Mouse (Mus musculus): Measurements from ENCODE around the gene Zfp462.

Gene Zfp462

GRCm38 (mm10) chr4:54979771-54980472 is 35.1 kb downstream of the Zfp462 start:
- in situ Hi-C loops (cut with MboI; ENCODE audit: low pct_unique_long_range_greater_than_20kb in 1 of 2, low sequenced_read_pairs in 2 of 2, unreplicated experiment in 1 of 2): no loop called here

DNA sequence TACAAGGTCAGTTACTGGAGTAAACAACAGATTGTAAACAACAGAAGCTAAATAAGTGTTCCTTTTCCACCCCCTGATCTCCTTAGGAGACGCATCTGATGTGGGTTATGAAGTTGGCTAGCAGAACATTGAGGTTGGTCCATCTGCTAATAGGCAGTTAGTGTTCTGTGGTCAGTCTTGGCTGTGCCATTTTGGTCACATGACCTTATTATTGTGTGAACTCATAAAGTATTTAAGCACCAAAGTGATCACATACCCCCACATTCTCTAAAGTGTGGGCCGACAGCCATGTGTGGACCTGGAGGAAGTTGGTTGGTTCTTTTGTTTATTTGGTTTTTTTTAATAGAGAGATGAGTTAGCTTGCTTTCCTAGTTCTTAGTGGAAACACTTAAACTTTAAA is 39.7 kb downstream of the Zfp462 start:
- in situ Hi-C loops (cut with MboI; ENCODE audit: low pct_unique_long_range_greater_than_20kb in 1 of 2, low sequenced_read_pairs in 2 of 2, unreplicated experiment in 1 of 2): no loop called here

- in situ Hi-C loops (cut with MboI; ENCODE audit: low pct_unique_long_range_greater_than_20kb in 1 of 2, low sequenced_read_pairs in 2 of 2, unreplicated experiment in 1 of 2): no loop called here
These were observed 41.8 kb downstream of the Zfp462 start for GRCm38 (mm10) chr4:54986671-54987070.

DNA sequence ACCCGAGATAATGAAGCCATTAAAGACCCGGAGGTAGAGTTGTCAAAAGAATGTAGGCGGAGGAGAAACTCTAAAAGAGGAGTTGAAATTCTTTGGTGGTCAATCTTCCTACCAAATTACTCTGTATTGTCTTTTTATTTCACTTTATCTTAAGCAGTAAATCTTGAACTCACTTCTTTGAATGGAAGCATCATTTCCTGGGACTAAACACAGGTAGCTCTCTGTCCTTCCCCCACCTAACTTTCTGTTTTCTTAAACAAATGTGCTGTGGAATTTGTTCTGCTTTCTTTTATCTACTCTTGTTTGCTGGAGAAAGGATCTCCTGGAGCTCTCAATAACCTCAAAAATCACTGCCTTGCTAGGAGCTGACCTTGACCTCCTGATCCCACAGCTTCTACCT is 42.4 kb downstream of the Zfp462 start:
- in situ Hi-C loops (cut with MboI; ENCODE audit: low pct_unique_long_range_greater_than_20kb in 1 of 2, low sequenced_read_pairs in 2 of 2, unreplicated experiment in 1 of 2): no loop called here

DNA sequence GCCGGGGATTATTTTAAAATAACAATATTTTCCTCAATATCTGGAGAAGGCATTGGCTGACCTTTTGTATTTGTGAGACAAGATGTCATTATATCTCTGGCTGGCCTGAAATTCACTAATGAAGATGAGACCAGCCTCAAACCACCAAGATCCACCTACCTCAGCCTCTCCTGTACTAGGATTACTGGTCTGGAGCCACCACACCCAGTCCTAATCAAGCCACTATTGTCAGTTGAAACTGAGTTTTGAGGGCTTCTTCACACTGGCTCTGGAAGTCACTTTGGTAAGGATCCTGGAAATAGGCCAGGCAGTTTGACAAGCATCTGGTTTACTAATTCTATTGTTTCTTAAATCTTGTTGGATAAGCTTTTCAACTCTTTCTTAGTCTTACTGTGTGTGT is 43.1 kb downstream of the Zfp462 start:
- in situ Hi-C loops (cut with MboI; ENCODE audit: low pct_unique_long_range_greater_than_20kb in 1 of 2, low sequenced_read_pairs in 2 of 2, unreplicated experiment in 1 of 2): no loop called here

- in situ Hi-C loops (cut with MboI; ENCODE audit: low pct_unique_long_range_greater_than_20kb in 1 of 2, low sequenced_read_pairs in 2 of 2, unreplicated experiment in 1 of 2): loop anchor here in 1 of 2 experiments (10.0 kb wide), 1 partner anchor 143 kb away; no protein-coding TSS in a partner anchor
These were observed 47.1 kb downstream of the Zfp462 start for GRCm38 (mm10) chr4:54991973-54992372.

DNA sequence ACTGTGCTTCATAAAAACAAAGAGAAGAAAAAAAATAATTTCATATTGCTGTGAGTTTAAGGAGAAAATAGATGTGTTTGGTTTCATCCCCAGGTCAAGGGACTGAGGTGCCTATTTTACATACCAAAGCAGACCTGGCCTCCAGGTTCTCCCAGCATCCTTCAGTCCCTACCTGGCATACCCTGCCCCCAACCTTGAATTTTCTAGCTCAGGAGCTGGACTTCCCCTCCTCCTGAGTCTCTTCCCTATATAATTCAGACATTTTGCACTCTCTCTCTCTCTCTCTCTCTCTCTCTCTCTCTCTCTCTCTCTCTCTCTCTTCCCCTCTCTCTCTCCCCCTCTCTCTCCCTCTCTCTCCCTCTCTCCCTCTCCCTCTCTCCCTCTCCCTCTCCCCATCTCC is 48.2 kb downstream of the Zfp462 start:
- in situ Hi-C loops (cut with MboI; ENCODE audit: low pct_unique_long_range_greater_than_20kb in 1 of 2, low sequenced_read_pairs in 2 of 2, unreplicated experiment in 1 of 2): loop anchor here in 1 of 2 experiments (10.0 kb wide), 1 partner anchor 142 kb away; no protein-coding TSS in a partner anchor

GRCm38 (mm10) chr4:54995258-54995657 is 50.4 kb downstream of the Zfp462 start:
- in situ Hi-C loops (cut with MboI; ENCODE audit: low pct_unique_long_range_greater_than_20kb in 1 of 2, low sequenced_read_pairs in 2 of 2, unreplicated experiment in 1 of 2): loop anchor here in 1 of 2 experiments (10.0 kb wide), 1 partner anchor 140 kb away; no protein-coding TSS in a partner anchor

GRCm38 (mm10) chr4:54996064-54996463 is 51.2 kb downstream of the Zfp462 start:
- in situ Hi-C loops (cut with MboI; ENCODE audit: low pct_unique_long_range_greater_than_20kb in 1 of 2, low sequenced_read_pairs in 2 of 2, unreplicated experiment in 1 of 2): loop anchor here in 1 of 2 experiments (10.0 kb wide), 1 partner anchor 139 kb away; no protein-coding TSS in a partner anchor

DNA sequence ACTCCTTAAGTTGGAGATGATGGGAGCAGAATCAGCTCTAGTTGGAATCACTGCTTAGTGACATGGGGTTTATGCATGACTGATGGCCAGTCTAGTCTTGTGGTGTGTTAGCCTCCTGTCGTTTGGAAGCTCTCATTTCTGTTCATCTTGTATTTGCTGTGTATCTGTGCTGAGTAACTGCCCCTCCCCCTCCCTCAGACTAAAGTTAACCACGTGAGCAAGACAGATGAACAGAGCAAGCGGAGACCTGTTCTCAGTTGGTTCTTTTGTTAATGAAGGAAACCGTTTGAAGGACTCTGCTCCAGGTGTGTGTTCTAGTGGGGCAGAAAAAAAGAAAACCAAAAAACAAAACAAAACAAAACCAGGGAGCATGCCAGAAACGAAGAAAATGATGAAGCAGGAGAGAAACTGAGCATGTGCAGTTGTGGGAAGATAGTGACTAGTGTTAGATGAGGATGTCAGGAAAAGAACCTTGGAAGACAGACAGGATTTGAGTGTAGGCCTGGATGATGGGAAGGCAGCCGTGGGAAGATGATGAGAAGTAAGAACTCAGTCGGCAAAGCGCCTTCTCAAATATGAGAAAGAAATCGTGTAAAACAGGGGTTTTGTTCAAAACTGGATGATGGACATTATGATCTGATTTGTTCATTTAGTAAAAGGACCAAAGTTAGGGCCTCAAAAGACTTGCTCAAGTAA is 53.4 kb downstream of the Zfp462 start:
- in situ Hi-C loops (cut with MboI; ENCODE audit: low pct_unique_long_range_greater_than_20kb in 1 of 2, low sequenced_read_pairs in 2 of 2, unreplicated experiment in 1 of 2): loop anchor here in 1 of 2 experiments (10.0 kb wide), 1 partner anchor 137 kb away; no protein-coding TSS in a partner anchor

- in situ Hi-C loops (cut with MboI; ENCODE audit: low pct_unique_long_range_greater_than_20kb in 1 of 2, low sequenced_read_pairs in 2 of 2, unreplicated experiment in 1 of 2): loop anchor here in 1 of 2 experiments (10.0 kb wide), 1 partner anchor 135 kb away; no protein-coding TSS in a partner anchor
These were observed 54.7 kb downstream of the Zfp462 start for GRCm38 (mm10) chr4:54999556-54999955.

GRCm38 (mm10) chr4:55001386-55001785 is 56.5 kb downstream of the Zfp462 start:
- in situ Hi-C loops (cut with MboI; ENCODE audit: low pct_unique_long_range_greater_than_20kb in 1 of 2, low sequenced_read_pairs in 2 of 2, unreplicated experiment in 1 of 2): no loop called here

- in situ Hi-C loops (cut with MboI; ENCODE audit: low pct_unique_long_range_greater_than_20kb in 1 of 2, low sequenced_read_pairs in 2 of 2, unreplicated experiment in 1 of 2): no loop called here
These were observed 58.3 kb downstream of the Zfp462 start for GRCm38 (mm10) chr4:55003128-55003527.

DNA sequence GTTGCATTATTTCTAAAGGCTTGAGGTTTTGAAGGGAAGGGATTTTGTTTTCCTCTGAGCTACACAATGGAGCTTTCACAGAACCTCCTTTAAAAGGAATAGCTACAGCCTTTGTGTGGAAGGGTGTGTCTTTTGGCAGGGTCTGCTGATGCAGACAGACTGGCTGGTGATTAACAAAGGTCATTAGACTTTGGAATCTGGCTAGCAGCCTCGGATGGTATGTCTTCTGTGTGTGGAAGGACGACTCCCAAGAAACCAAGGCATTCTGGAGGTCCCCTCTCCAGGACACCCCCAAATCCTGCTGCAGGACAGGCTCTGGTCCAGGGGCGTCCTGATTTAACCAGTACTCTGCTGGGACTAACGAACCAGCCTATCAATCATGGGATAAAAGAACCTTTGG is 60.2 kb downstream of the Zfp462 start:
- in situ Hi-C loops (cut with MboI; ENCODE audit: low pct_unique_long_range_greater_than_20kb in 1 of 2, low sequenced_read_pairs in 2 of 2, unreplicated experiment in 1 of 2): no loop called here

- in situ Hi-C loops (cut with MboI; ENCODE audit: low pct_unique_long_range_greater_than_20kb in 1 of 2, low sequenced_read_pairs in 2 of 2, unreplicated experiment in 1 of 2): no loop called here
These were observed 60.7 kb downstream of the Zfp462 start for GRCm38 (mm10) chr4:55005521-55005969.

- in situ Hi-C loops (cut with MboI; ENCODE audit: low pct_unique_long_range_greater_than_20kb in 1 of 2, low sequenced_read_pairs in 2 of 2, unreplicated experiment in 1 of 2): no loop called here
These were observed 61.2 kb downstream of the Zfp462 start for GRCm38 (mm10) chr4:55006024-55006423.

DNA sequence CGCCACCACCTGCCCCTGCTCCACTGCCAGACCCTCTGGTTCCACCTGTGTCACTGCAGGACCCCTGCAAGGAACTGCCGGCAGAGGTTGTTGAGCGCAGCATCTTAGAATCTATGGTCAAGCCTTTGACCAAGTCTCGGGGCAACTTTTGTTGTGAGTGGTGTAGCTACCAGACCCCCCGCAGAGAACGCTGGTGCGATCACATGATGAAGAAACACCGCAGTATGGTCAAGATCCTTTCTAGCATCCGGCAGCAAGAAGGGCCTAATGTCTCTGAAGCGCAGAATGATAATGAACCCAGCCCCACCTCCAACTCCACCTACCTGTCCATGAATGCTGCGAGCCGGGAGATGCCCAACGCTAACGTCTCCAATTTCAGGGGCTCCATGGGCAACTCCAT is 63.8 kb downstream of the Zfp462 start:
- in situ Hi-C loops (cut with MboI; ENCODE audit: low pct_unique_long_range_greater_than_20kb in 1 of 2, low sequenced_read_pairs in 2 of 2, unreplicated experiment in 1 of 2): no loop called here

DNA sequence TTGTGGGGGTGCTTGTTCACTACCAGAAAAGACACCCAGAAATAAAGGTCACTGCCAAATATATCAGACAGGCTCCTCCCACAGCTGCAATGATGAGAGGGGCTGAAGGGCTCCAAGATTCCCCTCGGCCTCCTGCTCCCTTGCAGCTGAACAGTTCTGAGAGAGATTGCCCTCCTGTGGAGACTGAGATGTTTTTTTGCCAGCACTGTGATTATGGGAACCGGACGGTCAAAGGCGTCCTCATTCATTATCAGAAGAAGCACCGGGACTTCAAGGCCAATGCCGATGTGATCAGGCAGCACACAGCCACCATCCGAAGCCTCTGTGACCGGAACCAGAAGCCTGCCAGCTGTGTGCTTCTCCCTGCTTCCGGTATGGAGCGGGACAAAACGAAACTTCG is 66.5 kb downstream of the Zfp462 start:
- in situ Hi-C loops (cut with MboI; ENCODE audit: low pct_unique_long_range_greater_than_20kb in 1 of 2, low sequenced_read_pairs in 2 of 2, unreplicated experiment in 1 of 2): no loop called here

- in situ Hi-C loops (cut with MboI; ENCODE audit: low pct_unique_long_range_greater_than_20kb in 1 of 2, low sequenced_read_pairs in 2 of 2, unreplicated experiment in 1 of 2): no loop called here
These were observed 68.9 kb downstream of the Zfp462 start for GRCm38 (mm10) chr4:55013563-55014248.

Data from mouse embryonic stem cell (cell line).